Mouse (Mus musculus): ENCODE results near the gene Slco2a1. TPM values are rescaled to one million over a fixed set of nuclear protein-coding genes. Genes with fewer than 3 reads are reported as not detected.
A peak's percentile ranks its signal among the peaks of the same experiment; 100 is the strongest.

Slco2a1 gene
- polyA plus RNA-seq (2016; fragmentation: Nextera tagmentation; extraction: Ambion mirVana), result 0.44 and 0.45 TPM in 2 replicates

DNA sequence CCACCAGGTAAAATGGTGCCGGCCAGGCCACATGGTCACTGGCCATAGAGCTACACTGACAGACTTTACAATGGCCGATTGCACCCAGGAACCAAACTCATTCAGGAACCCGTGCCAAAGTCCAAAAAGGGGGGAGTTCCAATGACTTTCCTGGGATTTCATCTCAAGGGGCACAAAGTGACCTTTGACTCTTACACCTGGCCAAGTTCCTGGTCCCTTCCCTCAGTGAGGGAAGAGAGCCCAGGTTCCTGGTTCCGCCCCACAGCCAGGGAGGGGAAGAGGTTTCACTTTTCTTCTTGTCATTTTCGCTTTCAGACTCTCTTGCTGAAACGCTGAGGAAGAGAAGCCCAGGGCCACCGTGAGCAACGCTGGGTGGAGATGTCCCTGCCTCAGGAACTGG is at the start of gene Slco2a1:
TSS of gene Slco2a1 (plus strand) at position 251 of the 400 bp plus-strand sequence.
- 91% methylated on average over 8 of the region's 8 CpGs for WGBS

DNA sequence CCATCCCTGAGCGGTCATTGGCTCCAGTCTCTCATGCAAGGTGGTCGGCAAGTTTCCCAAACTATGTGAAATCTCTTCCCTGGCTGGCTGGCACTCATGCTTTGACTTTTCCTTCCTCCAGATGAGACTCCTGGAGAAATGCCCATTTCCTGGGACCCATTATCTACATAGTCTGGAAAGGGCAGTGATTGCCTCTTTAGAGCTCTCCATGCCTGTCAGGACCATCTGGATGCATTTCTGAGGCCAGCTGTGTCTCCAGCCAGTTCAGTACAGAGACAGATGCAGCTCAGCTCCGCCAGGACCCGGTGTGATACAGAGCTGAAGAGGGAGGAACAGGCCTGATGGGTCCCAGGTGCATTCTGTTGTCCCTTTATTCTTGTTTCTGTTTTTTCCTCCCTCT is 46.3 kb upstream of the Slco2a1 start:
- H3K4me1 ChIP-seq (replicated peaks), result 0 out of 2 replicates have a peak, but pooled peaks cover 5% of the 10 kb centered on the region
- DNase-seq (ENCODE audit: low spot score), result no peak
- no peak overlapping the region for H3K27ac ChIP-seq
- H3K9me3 ChIP-seq, result no peaks in the 10 kb centered on the region
- 78% methylated on average over 4 of the region's 4 CpGs for WGBS
- H3K4me3 ChIP-seq, result no peak overlapping the region
- H3K27me3 ChIP-seq (ENCODE audit: insufficient read depth, poor library complexity, severe bottlenecking), result no peaks in the 10 kb centered on the region
- H3K36me3 ChIP-seq, result no peaks in the 10 kb centered on the region

More for the DNA sequence above, at the start of gene Slco2a1:
- Histone ChIP-seq H3K27ac (0 out of 2 replicates have a peak within 1 kb of the TSS, but pooled peaks have one; percentile 40), H3K27me3 (ENCODE audit: insufficient read depth, poor library complexity, severe bottlenecking) (no peaks in the 10 kb centered on the region), H3K4me1 (replicated peaks) (peaks cover 50% of the 10 kb centered on the region), H3K4me3 (no peak within 1 kb of the TSS), H3K36me3 (no peaks in the 10 kb centered on the region), H3K9me3 (no peaks in the 10 kb centered on the region)
- DNase-seq (ENCODE audit: low spot score), result no peak

DNA sequence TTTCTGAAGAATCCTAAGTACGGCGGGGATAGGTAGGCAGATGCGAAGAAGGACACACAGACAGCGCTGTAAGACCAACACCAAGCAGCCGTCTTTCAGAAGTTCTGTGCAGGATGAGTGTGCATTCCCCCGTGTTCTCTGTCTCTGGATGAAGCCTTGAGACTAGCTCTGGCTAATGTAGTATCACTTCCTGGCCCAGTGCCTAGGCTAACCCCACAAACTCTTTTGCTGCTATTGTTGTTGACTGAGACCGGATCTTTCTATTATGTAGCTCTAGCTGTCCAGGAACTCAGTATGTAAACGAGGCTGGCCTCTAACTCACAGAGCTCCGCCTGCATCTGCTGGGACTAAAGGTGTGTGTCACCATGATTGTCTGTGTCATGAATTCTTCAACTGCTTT is 43.6 kb upstream of the Slco2a1 start:
- Histone ChIP-seq H3K9me3 (no peaks in the 10 kb centered on the region), H3K36me3 (no peaks in the 10 kb centered on the region), H3K27ac (no peak overlapping the region), H3K27me3 (ENCODE audit: insufficient read depth, poor library complexity, severe bottlenecking) (no peaks in the 10 kb centered on the region), H3K4me1 (replicated peaks) (0 out of 2 replicates have a peak, but pooled peaks cover 13% of the 10 kb centered on the region), H3K4me3 (no peak overlapping the region)
- no peak for DNase-seq (ENCODE audit: low spot score)
- WGBS, result 89% methylated on average over 9 of the region's 9 CpGs

DNA sequence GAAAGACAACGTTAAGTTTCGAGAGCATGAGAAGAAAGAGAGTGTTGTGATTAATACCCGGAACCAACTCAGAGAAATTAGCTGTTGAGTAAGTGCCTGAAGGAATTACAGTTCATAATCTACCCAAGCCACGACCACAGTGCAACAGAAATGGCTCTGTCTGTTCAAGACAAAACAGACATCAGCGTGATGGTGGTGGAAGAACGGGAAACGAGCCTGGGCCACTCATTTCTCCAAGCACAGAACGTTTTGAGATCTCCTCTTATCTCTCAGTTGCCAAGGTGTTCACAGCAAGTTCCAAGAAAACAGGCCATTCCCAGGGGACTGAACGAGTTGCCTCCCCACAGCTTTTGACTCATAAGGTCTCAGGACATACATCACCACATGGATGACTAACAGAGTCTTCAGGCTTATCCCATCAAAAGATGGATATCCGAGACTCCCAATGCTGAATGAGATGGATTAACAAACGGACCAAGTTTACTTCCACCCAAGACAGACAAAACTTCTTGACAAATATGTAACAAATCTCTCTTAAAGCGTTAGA is 42.0 kb upstream of the Slco2a1 start:
- Histone ChIP-seq H3K27ac (no peak overlapping the region), H3K27me3 (ENCODE audit: insufficient read depth, poor library complexity, severe bottlenecking) (no peaks in the 10 kb centered on the region), H3K4me1 (replicated peaks) (peaks cover 13% of the 10 kb centered on the region; the same call in 1 of the 2 replicates), H3K9me3 (no peaks in the 10 kb centered on the region), H3K36me3 (no peaks in the 10 kb centered on the region), H3K4me3 (no peak overlapping the region)
- 82% methylated on average over 12 of the region's 12 CpGs for WGBS
- DNase-seq (ENCODE audit: low spot score), result no peak

DNA sequence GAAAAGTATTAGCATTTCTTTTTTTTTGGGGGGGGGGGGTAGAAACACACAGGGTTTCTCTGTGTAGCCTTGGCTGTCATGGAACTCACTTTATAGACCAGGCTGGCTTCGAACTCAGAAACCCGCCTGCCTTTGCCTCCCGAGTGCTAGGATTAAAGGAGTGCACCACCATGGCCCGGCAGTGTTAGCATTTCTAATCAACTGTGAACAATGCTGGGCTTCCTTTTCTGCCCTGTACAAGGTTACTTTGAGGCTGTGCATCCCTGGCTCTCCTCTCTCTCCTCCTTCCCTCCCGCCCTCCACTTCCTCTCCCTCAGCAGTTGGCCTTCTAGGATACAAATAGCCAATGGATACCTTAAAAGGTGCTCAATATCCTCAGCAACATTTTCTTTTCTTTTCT is 39.8 kb upstream of the Slco2a1 start:
- WGBS, result 77% methylated on average over 5 of the region's 5 CpGs
- H3K36me3 ChIP-seq, result no peaks in the 10 kb centered on the region
- H3K9me3 ChIP-seq, result no peaks in the 10 kb centered on the region
- peaks cover 9% of the 10 kb centered on the region; the same call in 1 of the 2 replicates for H3K4me1 ChIP-seq (replicated peaks)
- no peak overlapping the region for H3K4me3 ChIP-seq
- H3K27me3 ChIP-seq (ENCODE audit: insufficient read depth, poor library complexity, severe bottlenecking), result no peaks in the 10 kb centered on the region
- no peak for DNase-seq (ENCODE audit: low spot score)
- no peak overlapping the region for H3K27ac ChIP-seq

DNA sequence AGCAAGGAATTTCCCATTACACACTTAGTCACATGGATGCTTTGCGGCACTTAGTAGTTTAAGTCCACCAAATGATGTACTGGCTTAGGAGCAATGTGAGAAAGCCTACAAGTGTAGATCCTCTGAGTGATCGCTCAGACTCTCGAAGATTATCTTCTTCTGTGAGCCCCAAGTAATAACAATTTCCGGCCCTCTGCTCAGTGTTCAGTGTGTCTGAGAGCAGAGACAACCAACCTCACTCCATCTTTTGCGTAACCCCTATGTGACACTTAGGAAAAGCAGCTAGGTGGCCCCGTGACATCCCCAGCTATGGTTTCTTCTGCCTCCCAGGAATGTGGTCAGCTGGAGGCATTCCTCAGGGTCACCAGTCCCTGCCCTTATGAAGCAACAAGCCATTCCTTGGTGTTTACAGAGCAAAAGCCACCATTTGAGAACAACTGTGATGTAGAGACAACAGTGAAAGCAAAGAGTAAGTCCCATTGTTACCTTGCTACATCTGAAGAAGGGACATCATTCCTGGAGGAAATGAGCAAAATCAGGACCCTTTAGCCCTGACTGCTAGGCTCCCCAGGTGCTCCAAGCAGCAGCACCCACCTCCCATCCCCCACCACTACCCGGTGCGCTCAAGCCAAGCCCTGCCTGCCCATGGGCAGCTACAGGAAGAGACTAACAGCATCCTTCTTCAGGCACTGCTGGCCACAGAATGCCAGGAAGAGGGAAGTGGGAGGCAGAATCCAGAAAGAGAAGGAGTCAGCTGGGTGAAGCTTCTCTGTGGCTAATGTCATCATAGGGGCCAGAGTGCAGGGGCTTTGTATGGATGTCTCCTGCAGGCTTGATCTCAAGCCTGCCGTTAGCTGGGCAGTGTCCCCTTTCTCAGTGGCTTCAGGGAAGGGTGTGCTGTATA is 37.2 kb upstream of the Slco2a1 start:
- no peak for DNase-seq (ENCODE audit: low spot score)
- Histone ChIP-seq H3K27ac (no peak overlapping the region), H3K4me1 (replicated peaks) (peaks cover 9% of the 10 kb centered on the region; the same call in 1 of the 2 replicates), H3K36me3 (no peaks in the 10 kb centered on the region), H3K27me3 (ENCODE audit: insufficient read depth, poor library complexity, severe bottlenecking) (no peaks in the 10 kb centered on the region), H3K4me3 (no peak overlapping the region), H3K9me3 (no peaks in the 10 kb centered on the region)
- 90% methylated on average over 9 of the region's 9 CpGs for WGBS

DNA sequence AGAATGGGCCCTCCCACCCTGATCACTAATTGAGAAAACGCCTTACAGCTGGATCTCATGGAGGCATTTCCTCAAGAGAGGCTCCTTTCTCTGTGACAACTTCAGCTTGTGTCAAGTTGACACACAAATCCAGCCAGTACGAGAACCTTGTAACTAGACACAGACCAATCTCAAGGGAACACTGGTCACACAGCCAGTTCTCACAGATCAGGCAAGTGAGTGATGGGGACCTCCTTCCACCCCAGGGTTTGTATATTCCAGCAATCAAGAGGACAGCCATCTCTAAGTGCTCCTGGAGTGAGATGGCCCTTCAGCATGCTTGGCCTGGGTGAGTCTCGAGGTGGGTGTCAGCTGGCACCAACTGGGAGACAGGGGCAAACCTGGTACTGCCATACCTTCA is 32.6 kb upstream of the Slco2a1 start:
- Histone ChIP-seq H3K27me3 (ENCODE audit: insufficient read depth, poor library complexity, severe bottlenecking) (no peaks in the 10 kb centered on the region), H3K36me3 (no peaks in the 10 kb centered on the region), H3K4me3 (no peak overlapping the region), H3K27ac (no peak overlapping the region), H3K4me1 (replicated peaks) (peaks cover 15% of the 10 kb centered on the region), H3K9me3 (no peaks in the 10 kb centered on the region)
- no peak for DNase-seq (ENCODE audit: low spot score)
- WGBS, result 85% methylated on average over 3 of the region's 3 CpGs

DNA sequence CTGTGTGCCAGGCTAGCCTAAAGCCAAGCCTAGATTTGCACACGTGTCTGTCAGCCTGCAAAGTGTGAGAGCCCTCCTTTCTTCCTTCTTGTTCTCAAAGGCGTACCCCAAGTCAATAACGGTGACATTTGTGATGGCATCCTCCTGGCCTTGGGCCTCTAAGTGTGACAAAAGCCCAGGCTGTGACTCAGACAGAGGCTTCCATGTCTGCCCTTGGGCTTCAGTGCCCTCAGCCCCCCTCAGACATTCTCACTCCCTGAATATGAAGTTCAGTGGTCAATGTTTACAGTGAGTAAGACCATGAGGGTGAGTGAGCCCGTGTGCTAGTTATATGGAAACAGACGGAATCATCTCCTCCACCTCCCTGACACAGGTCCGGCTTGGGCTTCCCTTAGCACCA is 29.8 kb upstream of the Slco2a1 start:
- Histone ChIP-seq H3K36me3 (no peaks in the 10 kb centered on the region), H3K27ac (no peak overlapping the region), H3K4me1 (replicated peaks) (peaks cover 30% of the 10 kb centered on the region), H3K27me3 (ENCODE audit: insufficient read depth, poor library complexity, severe bottlenecking) (no peaks in the 10 kb centered on the region), H3K9me3 (no peaks in the 10 kb centered on the region), H3K4me3 (no peak overlapping the region)
- 80% methylated on average over 6 of the region's 6 CpGs for WGBS
- no peak for DNase-seq (ENCODE audit: low spot score)

DNA sequence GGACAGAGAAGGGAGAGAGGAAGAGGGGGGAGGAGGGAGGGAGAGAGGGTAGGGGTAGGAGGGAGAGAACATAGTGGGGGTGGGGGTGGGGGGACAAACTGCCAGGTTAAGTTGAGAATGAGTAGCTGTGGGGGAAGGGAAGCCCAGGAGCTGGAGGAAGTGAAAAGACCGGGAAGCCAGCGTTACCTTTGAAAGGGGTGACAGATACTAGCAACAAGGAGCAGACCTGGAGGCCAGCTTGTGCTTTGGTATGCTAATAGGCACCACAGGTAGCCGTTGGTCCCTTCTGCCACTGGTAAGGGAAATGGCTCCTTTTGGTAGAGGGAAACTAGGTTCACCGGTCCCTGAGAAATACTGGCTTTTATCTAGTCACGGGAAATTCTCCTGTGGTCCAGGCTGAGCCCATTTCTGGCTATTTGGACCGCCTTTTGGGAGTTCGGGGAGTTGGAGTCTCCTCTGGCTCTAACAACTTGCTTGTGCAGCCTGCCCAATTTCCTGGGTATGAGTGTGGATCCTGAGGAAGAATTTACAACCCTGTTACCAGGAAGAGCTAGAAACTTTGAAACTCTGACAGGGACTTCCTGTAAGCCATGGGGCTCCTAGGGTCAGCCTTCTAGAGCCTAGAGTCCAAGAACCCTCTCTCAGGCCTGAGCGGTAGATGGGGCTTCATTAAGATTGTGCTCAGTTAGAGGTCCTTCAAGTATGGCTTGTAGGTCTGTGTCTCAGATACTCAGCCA is 27.0 kb upstream of the Slco2a1 start:
- H3K36me3 ChIP-seq, result no peaks in the 10 kb centered on the region
- peaks cover 30% of the 10 kb centered on the region for H3K4me1 ChIP-seq (replicated peaks)
- H3K4me3 ChIP-seq, result no peak overlapping the region
- no peak overlapping the region for H3K27ac ChIP-seq
- H3K9me3 ChIP-seq, result no peaks in the 10 kb centered on the region
- no peak for DNase-seq (ENCODE audit: low spot score)
- 14% methylated on average over 8 of the region's 8 CpGs for WGBS
- H3K27me3 ChIP-seq (ENCODE audit: insufficient read depth, poor library complexity, severe bottlenecking), result no peaks in the 10 kb centered on the region

DNA sequence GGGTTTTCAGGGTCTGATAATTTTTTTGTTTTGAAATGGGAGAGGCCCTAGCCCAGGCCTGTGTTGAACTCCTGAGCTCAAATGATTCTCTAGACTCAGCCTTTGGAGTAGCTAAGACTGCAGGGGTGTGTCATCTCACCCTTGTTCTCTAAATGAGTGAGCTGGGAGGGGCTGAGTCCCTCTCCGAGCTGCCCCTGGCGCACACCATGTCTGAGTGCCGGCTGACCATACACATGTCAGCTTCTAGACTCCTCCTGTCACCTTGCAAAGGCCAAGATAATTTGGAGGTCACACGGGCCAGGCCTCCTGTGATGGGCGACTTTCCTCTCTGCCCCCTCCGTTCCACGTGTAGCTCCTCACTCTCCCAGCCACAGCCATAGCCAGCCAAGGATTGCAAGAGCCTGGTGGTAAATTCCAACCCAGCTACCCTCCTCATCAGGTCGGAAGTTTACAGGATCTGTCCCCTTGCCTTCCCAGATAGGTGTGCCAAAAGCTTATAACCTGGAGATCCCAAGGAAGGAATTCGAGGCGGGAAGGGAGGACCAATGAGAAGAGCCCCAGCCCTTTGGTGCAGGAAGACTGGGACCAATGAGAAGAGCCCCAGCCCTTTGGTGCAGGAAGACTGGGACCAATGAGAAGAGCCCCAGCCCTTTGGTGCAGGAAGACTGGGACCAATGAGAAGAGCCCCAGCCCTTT is 26.3 kb upstream of the Slco2a1 start:
- H3K27me3 ChIP-seq (ENCODE audit: insufficient read depth, poor library complexity, severe bottlenecking), result no peaks in the 10 kb centered on the region
- no peak for DNase-seq (ENCODE audit: low spot score)
- no peaks in the 10 kb centered on the region for H3K36me3 ChIP-seq
- peaks cover 30% of the 10 kb centered on the region for H3K4me1 ChIP-seq (replicated peaks)
- no peak overlapping the region for H3K4me3 ChIP-seq
- H3K27ac ChIP-seq, result no peak overlapping the region
- H3K9me3 ChIP-seq, result no peaks in the 10 kb centered on the region
- 64% methylated on average over 10 of the region's 10 CpGs for WGBS

DNA sequence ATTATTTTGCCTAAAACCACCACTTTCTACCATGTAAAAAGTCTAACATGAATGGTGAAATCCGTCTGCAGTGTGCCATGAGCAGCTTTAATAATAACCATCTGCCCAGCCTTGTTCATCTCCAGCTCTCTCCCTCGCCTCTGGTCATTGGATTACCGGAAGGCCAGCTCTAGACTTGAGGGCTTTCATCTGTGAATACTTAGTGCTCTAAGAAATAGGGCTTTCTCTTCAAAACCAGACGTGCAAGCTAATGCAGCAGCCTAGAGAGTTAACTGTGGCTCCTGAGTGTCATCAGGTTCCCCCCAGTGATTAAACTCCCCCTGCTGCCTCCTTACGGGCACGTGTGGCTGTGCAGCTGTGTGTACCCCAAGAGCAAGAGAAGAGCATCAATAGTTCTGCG is 25.2 kb upstream of the Slco2a1 start:
- no peak overlapping the region for H3K4me3 ChIP-seq
- no peaks in the 10 kb centered on the region for H3K36me3 ChIP-seq
- no peaks in the 10 kb centered on the region for H3K9me3 ChIP-seq
- H3K4me1 ChIP-seq (replicated peaks), result peaks cover 30% of the 10 kb centered on the region
- no peak overlapping the region for H3K27ac ChIP-seq
- DNase-seq (ENCODE audit: low spot score), result no peak
- 81% methylated on average over 7 of the region's 7 CpGs for WGBS
- no peaks in the 10 kb centered on the region for H3K27me3 ChIP-seq (ENCODE audit: insufficient read depth, poor library complexity, severe bottlenecking)

DNA sequence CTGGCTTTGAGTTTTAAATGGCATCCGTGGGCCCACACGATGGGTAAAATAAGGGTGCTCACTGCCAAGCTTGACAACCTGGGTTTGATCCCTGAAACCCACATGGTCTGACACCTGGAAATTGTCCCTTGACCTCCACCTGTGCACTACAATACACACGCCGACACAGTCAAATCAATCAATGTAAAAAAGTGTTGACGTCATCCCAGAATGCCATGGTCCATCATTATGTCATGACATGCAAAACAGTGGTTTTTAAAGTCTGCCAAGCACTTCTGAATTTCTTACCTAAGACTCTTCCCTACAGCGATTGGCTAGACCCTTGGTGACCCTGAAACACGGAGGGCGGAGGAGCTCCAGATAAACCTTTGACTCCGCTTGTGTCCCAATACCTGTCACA is 23.9 kb upstream of the Slco2a1 start:
- Histone ChIP-seq H3K27ac (no peak overlapping the region), H3K36me3 (no peaks in the 10 kb centered on the region), H3K9me3 (no peaks in the 10 kb centered on the region), H3K4me3 (no peak overlapping the region), H3K4me1 (replicated peaks) (peaks cover 24% of the 10 kb centered on the region), H3K27me3 (ENCODE audit: insufficient read depth, poor library complexity, severe bottlenecking) (no peaks in the 10 kb centered on the region)
- 94% methylated on average over 9 of the region's 9 CpGs for WGBS
- DNase-seq (ENCODE audit: low spot score), result no peak

Data from hindbrain, embryonic 10.5 days (tissue).